Mouse (Mus musculus) liver, embryonic 13.5 days (tissue): ENCODE results near the gene Ppif. TPM values are rescaled to one million over a fixed set of nuclear protein-coding genes. Genes with fewer than 3 reads are reported as not detected.
A peak's percentile ranks its signal among the peaks of the same experiment; 100 is the strongest.

Source experiments
- ATAC-seq: fragments of 200-750 bp; cut with Nextera tagmentation; 2 replicates; pipeline ENCODE4 v1.8.0; 2017; ENCODE audit warnings: low read depth, mild to moderate bottlenecking, moderate number of reproducible peaks, moderate library complexity
- DNase-seq: peaks from one replicate; pipeline ENCODE4 v3.0.0; 2022
- H3K27ac ChIP-seq: fragments of 300-500 bp; sonication (generic); 2 replicates; pipeline ENCODE4 v1.5.1; 2015; ENCODE audit warnings: moderate library complexity, mild to moderate bottlenecking, inconsistent platforms
- H3K27me3 ChIP-seq: fragments of 300-500 bp; sonication (generic); 2 replicates; pipeline ENCODE4 v1.6.1; 2015; ENCODE audit warnings: mild to moderate bottlenecking, inconsistent platforms
- H3K36me3 ChIP-seq: fragments of 300-500 bp; sonication (generic); 2 replicates; pipeline ENCODE4 v1.6.1; 2015; ENCODE audit warnings: mild to moderate bottlenecking, inconsistent platforms
- H3K4me1 ChIP-seq: fragments of 300-500 bp; sonication (generic); replicated peaks from 2 replicates; pipeline ENCODE4 v1.6.1; 2015; ENCODE audit warnings: inconsistent platforms
- H3K4me2 ChIP-seq: fragments of 300-500 bp; sonication (generic); 2 replicates; pipeline ENCODE4 v1.6.1; 2015; ENCODE audit warnings: inconsistent platforms, mild to moderate bottlenecking, moderate library complexity
- H3K4me3 ChIP-seq: fragments of 300-500 bp; sonication (generic); replicated peaks from 2 replicates; pipeline ENCODE4 v1.5.1; 2015; ENCODE audit warnings: mild to moderate bottlenecking, inconsistent platforms
- H3K9ac ChIP-seq: fragments of 300-500 bp; sonication (generic); 2 replicates; pipeline ENCODE4 v1.6.1; 2015; ENCODE audit warnings: mild to moderate bottlenecking, inconsistent platforms
- H3K9me3 ChIP-seq: fragments of 300-500 bp; sonication (generic); replicated peaks from 2 replicates; pipeline ENCODE4 v1.6.1; 2016; ENCODE audit warnings: inconsistent platforms
- WGBS: fragments of 180-500 bp; shearing (Covaris S2); methylation state at CpG from one replicate; pipeline ENCODE4 v1.1.7; 2015; ENCODE audit not compliant: insufficient replicate concordance; 5-methylcytosine and 5-hydroxymethylcytosine counted together
- polyA plus RNA-seq: library from polyadenylated mRNA; unstranded; fragments of >200 nt; fragmentation: Nextera tagmentation; extraction: Ambion mirVana; gene quantifications from 2 replicates; pipeline ENCODE4 v1.2.1, GENCODE M21; 2015

The Ppif gene
- polyA plus RNA-seq, 1 experiment from 2014 or later = 37.8 TPM

DNA sequence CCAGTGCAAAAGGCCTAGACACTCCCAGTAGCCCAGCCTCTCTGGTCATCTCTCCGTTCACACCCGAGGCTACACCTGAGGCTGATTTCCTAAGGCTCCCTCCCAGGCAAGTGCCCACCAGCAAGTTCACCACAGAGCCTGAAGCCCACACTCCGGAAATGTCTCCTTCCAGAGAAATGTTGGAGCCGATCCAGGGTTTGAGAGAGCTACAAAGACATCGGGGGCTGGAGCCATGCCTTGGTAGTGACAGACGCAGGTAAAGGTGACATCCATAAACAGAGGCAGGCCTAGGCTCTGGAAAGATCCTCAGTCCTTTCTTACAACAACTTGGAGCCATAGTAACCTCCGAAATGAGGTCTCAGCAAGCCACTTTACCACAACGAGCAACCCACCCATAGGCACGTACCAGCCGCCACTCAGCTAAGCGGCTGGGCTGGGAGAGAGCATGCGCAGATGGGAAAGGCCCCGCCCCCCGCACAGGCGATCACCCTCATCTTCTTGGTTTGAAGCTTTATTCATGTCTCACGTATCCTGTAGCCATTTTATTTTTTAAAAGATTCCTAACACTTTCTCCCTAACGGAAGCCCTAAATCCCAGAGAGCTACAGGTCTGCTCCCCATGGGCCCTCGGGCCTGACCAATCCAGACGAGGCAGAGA lies 28.5 kb upstream of the Ppif start:
- Histone ChIP-seq H3K9me3 (no peaks in the 10 kb centered on the region), H3K9ac (no peak overlapping the region), H3K4me3 (no peak overlapping the region), H3K27ac (no peak overlapping the region), H3K27me3 (no peaks in the 10 kb centered on the region), H3K36me3 (peaks cover 43% of the 10 kb centered on the region), H3K4me2 (no peak overlapping the region), H3K4me1 (peaks cover 23% of the 10 kb centered on the region)
- no peak for ATAC-seq
- no peak for DNase-seq
- WGBS = 78% methylated on average over 19 of the region's 19 CpGs

DNA sequence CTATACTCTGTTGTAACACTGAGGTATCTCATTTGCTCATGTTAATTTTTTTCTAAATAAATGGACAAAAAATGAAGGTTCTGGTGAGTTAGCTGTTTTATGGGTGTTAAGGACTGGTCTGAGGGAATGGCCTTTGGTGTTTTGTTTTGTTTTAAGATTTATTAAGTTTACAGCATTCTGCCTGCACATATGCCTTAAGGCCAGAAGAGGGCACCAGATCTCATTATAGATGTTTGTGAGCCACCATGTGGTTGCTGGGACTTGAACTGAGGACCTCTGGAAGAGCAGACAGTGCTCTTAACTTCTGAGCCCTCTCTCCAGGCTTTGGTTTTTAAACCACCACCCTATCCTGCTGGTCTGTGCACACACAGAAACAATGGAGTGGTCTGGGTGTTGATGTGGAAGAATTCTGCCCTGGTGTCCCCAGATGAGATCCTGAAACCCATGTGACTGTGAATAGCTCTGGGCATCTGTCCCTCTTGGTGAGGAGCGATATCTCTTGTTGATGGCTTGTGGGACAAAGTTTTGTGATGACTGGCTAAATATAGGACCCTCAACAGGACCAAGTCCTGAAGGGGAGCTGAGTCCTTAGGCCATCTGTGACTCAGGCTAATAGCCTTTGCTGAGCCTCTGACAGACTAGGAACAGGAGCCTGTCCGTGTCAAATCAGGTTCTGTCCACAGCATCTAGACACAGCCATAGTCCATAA lies 27.1 kb upstream of the Ppif start:
- no peaks in the 10 kb centered on the region for H3K27me3 ChIP-seq
- H3K36me3 ChIP-seq = peaks cover 32% of the 10 kb centered on the region
- peak; percentile 12; the same call in 1 of the 2 replicates for ATAC-seq
- H3K4me2 ChIP-seq = 0 out of 2 replicates have a peak overlapping the region, but pooled peaks have one; percentile 2
- H3K4me3 ChIP-seq = no peak overlapping the region
- peaks cover 15% of the 10 kb centered on the region for H3K4me1 ChIP-seq
- H3K9me3 ChIP-seq = no peaks in the 10 kb centered on the region
- no peak for DNase-seq
- H3K9ac ChIP-seq = no peak overlapping the region
- H3K27ac ChIP-seq = peak overlapping the region; percentile 30
- WGBS = 64% methylated on average over 2 of the region's 2 CpGs

GRCm38 (mm10) chr14:25667587-25667986 lies 26.4 kb upstream of the Ppif start:
- H3K4me2 ChIP-seq = 0 out of 2 replicates have a peak overlapping the region, but pooled peaks have one; percentile 2
- ATAC-seq (peak; percentile 91), DNase-seq (peak; percentile 42)
- H3K9ac ChIP-seq = no peak overlapping the region
- H3K27me3 ChIP-seq = no peaks in the 10 kb centered on the region
- WGBS = 11% methylated on average over 3 of the region's 3 CpGs
- H3K9me3 ChIP-seq = no peaks in the 10 kb centered on the region
- peaks cover 15% of the 10 kb centered on the region for H3K4me1 ChIP-seq
- peaks cover 26% of the 10 kb centered on the region for H3K36me3 ChIP-seq
- H3K4me3 ChIP-seq = no peak overlapping the region
- H3K27ac ChIP-seq = peak overlapping the region; percentile 30; the same call in 1 of the 2 replicates

DNA sequence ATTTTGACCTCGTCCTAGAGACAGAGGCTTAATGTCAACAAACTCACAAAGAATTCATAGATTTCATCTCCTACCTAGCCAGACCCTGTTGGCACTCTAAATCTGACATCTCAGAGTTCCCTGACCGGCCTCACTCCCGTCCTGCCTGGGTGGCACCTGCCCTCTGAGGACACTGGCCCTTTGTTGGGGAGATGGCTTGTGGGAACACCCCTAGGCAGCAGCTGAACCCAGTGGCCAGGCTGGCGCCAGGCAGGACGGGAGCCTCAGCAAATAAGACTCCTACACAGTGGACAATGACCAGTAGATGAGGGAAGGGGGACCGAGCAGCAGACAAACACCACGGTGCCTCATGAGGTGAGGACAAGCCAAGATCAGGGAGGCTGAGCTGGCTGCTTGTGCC lies 14.3 kb upstream of the Ppif start:
- H3K4me2 ChIP-seq = no peak overlapping the region
- ATAC-seq (no peak), DNase-seq (no peak)
- no peak overlapping the region for H3K9ac ChIP-seq
- no peak overlapping the region for H3K27ac ChIP-seq
- 57% methylated on average over 7 of the region's 7 CpGs for WGBS
- no peaks in the 10 kb centered on the region for H3K27me3 ChIP-seq
- H3K4me3 ChIP-seq = no peak overlapping the region
- no peaks in the 10 kb centered on the region for H3K9me3 ChIP-seq
- no peaks in the 10 kb centered on the region for H3K36me3 ChIP-seq
- H3K4me1 ChIP-seq = 0 out of 2 replicates have a peak, but pooled peaks cover 3% of the 10 kb centered on the region

DNA sequence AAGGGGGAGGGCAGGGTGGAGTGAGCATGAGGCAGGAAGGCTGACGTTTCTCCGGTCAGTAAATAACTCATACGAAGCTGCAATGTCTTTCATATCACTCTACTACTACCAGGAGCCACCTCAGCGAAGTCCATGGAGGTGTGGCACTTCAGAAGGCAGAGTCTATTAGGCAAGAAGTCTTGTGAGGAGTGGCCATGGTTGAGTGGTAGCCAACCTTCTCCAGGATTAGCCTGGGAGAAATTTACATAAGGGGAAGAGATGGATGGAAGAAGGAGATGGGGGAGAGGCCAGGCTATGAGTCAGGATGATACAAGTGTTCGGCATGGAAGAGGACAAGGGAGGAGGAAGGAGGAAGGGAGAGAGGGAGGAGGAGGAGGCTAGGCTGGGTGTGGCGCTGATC lies 11.9 kb upstream of the Ppif start:
- ATAC-seq = no peak
- Histone ChIP-seq H3K4me2 (no peak overlapping the region), H3K4me3 (no peak overlapping the region), H3K36me3 (no peaks in the 10 kb centered on the region), H3K9ac (no peak overlapping the region), H3K4me1 (peaks cover 15% of the 10 kb centered on the region), H3K27me3 (no peaks in the 10 kb centered on the region), H3K27ac (no peak overlapping the region), H3K9me3 (no peaks in the 10 kb centered on the region)
- no peak for DNase-seq
- WGBS = 52% methylated on average over 6 of the region's 6 CpGs

DNA sequence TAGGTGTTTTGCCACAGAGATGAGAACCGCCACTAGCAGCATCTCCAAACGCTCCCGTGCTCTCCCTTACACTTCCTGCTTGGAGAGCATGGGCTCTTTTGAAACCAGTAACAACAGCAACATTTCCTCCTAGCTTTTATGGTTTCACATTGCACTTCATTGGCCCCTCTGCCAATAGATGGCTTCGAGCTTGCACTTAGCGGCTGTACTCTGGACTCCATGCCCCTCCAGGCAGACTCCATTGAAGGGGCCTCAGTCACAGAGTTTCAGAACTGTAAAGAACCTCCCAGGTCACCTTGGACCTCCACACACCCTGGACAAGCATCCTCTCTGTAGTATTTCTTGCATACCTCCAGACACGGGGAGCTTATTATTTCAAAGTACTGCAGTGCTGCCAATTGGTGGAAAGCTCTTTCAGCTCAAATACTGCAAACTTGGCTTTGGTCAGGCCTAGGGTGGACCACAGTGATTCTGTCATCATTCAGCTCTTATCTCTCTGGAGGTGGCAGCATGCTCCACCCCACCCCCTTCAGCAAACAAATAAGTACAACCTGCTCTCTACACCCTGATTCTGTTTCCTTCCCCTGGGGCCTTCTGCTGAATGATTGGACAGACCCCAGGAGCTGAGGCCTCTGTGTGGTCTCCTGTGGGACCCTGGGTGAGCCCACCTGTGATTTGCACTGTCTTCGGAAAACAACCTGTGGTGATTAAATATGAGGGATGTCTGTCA lies 7.6 kb upstream of the Ppif start:
- DNase-seq = no peak
- H3K4me3 ChIP-seq = no peak overlapping the region
- WGBS = 51% methylated on average over 7 of the region's 7 CpGs

GRCm38 (mm10) chr14:25686983-25687901 lies 6.7 kb upstream of the Ppif start:
- Histone ChIP-seq H3K4me2 (no peak overlapping the region), H3K36me3 (no peaks in the 10 kb centered on the region), H3K27me3 (0 out of 2 replicates have a peak, but pooled peaks cover 2% of the 10 kb centered on the region), H3K4me3 (no peak overlapping the region), H3K9ac (no peak overlapping the region), H3K27ac (no peak overlapping the region), H3K4me1 (peaks cover 17% of the 10 kb centered on the region), H3K9me3 (no peaks in the 10 kb centered on the region)
- ATAC-seq = no peak
- WGBS = 65% methylated on average over 10 of the region's 10 CpGs
- DNase-seq = no peak

More for the DNA sequence above, 7.6 kb upstream of the Ppif start:
- Histone ChIP-seq H3K4me1 (peaks cover 17% of the 10 kb centered on the region), H3K9me3 (no peaks in the 10 kb centered on the region), H3K36me3 (no peaks in the 10 kb centered on the region), H3K9ac (no peak overlapping the region), H3K4me2 (no peak overlapping the region), H3K27me3 (0 out of 2 replicates have a peak, but pooled peaks cover 2% of the 10 kb centered on the region), H3K27ac (no peak overlapping the region)
- 0 out of 2 replicates have a peak, but pooled peaks have one; percentile 47 for ATAC-seq

GRCm38 (mm10) chr14:25693271-25693887 lies 575 bp upstream of the Ppif start:
- peak overlapping the region; percentile 97 for H3K4me2 ChIP-seq
- peaks cover 37% of the 10 kb centered on the region for H3K4me1 ChIP-seq
- H3K9me3 ChIP-seq = no peaks in the 10 kb centered on the region
- peak overlapping the region; percentile 83 for H3K4me3 ChIP-seq
- DNase-seq (no peak), ATAC-seq (no peak)
- 0 out of 2 replicates have a peak, but pooled peaks cover 2% of the 10 kb centered on the region for H3K27me3 ChIP-seq
- H3K27ac ChIP-seq = no peak overlapping the region
- H3K9ac ChIP-seq = peak overlapping the region; percentile 23; the same call in 1 of the 2 replicates
- peaks cover 29% of the 10 kb centered on the region for H3K36me3 ChIP-seq
- WGBS = 53% methylated on average over 6 of the region's 6 CpGs

DNA sequence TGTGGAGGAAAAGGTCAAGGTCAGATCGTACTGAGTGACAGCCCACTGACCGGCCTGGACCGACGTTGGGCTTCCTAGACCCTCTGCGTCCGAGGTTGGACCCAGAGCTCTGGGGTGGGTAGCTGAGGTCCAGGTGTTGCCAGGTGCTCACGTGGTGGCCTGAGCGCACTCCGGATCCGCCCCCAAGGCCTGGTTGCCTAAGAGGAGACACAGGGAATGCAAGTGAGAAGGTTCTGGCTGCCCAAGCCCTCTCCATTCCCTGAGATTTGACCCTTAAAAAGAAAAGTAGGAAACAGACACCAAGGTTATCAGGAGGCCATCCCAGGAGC lies 579 bp downstream of the Ppif start:
- Histone ChIP-seq H3K4me2 (peak overlapping the region; percentile 97), H3K4me1 (peaks cover 37% of the 10 kb centered on the region), H3K4me3 (peak overlapping the region; percentile 83), H3K9me3 (no peaks in the 10 kb centered on the region), H3K27me3 (no peaks in the 10 kb centered on the region), H3K9ac (peak overlapping the region; percentile 86), H3K27ac (peak overlapping the region; percentile 62), H3K36me3 (peaks cover 41% of the 10 kb centered on the region)
- DNase-seq (peak; percentile 23), ATAC-seq (peak; percentile 24; the same call in 1 of the 2 replicates)
- WGBS = under 1% methylated on average over 10 of the region's 10 CpGs

GRCm38 (mm10) chr14:25695059-25695458 lies 1.1 kb downstream of the Ppif start:
- 19% methylated on average over 6 of the region's 6 CpGs for WGBS
- peak overlapping the region; percentile 86 for H3K9ac ChIP-seq
- no peaks in the 10 kb centered on the region for H3K27me3 ChIP-seq
- ATAC-seq (no peak), DNase-seq (peak; percentile 37)
- peaks cover 46% of the 10 kb centered on the region for H3K36me3 ChIP-seq
- peak overlapping the region; percentile 83 for H3K4me3 ChIP-seq
- H3K4me1 ChIP-seq = peaks cover 37% of the 10 kb centered on the region
- peak overlapping the region; percentile 97 for H3K4me2 ChIP-seq
- H3K27ac ChIP-seq = peak overlapping the region; percentile 62
- H3K9me3 ChIP-seq = no peaks in the 10 kb centered on the region
